Mouse (Mus musculus): ENCODE results near the gene Ccdc89. TPM values are rescaled to one million over a fixed set of nuclear protein-coding genes. Genes with fewer than 3 reads are reported as not detected.

Ccdc89 gene
- polyA plus RNA-seq, 1 experiment from 2014 or later = 0.65 TPM

DNA sequence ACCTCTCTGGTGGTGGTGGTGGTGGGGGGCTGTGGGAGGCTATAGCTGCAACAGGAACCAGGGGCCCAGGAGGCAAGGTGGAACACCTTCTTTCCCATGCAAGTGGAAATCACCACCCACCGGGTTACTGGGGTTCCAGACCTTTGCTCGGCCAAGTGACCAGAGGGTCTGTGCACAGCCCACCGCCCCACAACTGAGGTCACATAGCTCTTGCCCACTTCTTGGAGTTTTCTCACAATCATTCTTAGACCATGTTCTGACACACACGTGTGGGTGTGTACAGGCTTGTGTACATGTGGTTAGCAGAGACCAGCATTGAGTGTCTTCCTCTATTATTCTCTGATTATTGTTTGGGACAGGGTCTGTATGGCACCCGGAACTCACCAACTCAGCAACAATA, 35.1 kb downstream of the Ccdc89 start:
- DNase-seq (ENCODE audit: low read depth, low spot score) = no peak
- TF ChIP-seq CTCF (IDR thresholded peaks at IDR 0.05) = no peak
- CTCF ChIA-PET = no interaction called here

GRCm38 (mm10) chr7:90473511-90473910, 47.1 kb downstream of the Ccdc89 start:
- no peaks in the 10 kb centered on the region for H3K27me3 ChIP-seq
- POLR2A ChIA-PET = no interaction called here
- CTCF ChIA-PET = no interaction called here
- no peak for TF ChIP-seq CTCF (IDR thresholded peaks at IDR 0.05)
- DNase-seq (ENCODE audit: low read depth, low spot score) = no peak
- in situ Hi-C loops (cut with MboI; ENCODE audit: low pct_unique_long_range_greater_than_20kb) = no loop called here
- no peak for ATAC-seq

More for the DNA sequence above, 35.1 kb downstream of the Ccdc89 start:
- in situ Hi-C loops (cut with MboI; ENCODE audit: low pct_unique_long_range_greater_than_20kb) = no loop called here
- POLR2A ChIA-PET = interaction anchor here (1.9 kb wide), 1 partner anchor 18 kb away, joined by 5 read pairs; the partner anchor contains the start of gene Crebzf
- H3K27me3 ChIP-seq = no peaks in the 10 kb centered on the region
- no peak for ATAC-seq

- ChIA-PET CTCF (no interaction called here), POLR2A (no interaction called here)
- no peak for TF ChIP-seq CTCF (IDR thresholded peaks at IDR 0.05)
- ATAC-seq = peak; percentile 100
- in situ Hi-C loops (cut with MboI; ENCODE audit: low pct_unique_long_range_greater_than_20kb) = no loop called here
- peaks cover 7% of the 10 kb centered on the region for H3K27me3 ChIP-seq
- DNase-seq (ENCODE audit: low read depth, low spot score) = peak; percentile 87
Observed at GRCm38 (mm10) chr7:90475793-90476312, 49.5 kb downstream of the Ccdc89 start, which contains the start of gene Tmem126b. Tmem126b (minus strand) TSS chr7:90476001.

DNA sequence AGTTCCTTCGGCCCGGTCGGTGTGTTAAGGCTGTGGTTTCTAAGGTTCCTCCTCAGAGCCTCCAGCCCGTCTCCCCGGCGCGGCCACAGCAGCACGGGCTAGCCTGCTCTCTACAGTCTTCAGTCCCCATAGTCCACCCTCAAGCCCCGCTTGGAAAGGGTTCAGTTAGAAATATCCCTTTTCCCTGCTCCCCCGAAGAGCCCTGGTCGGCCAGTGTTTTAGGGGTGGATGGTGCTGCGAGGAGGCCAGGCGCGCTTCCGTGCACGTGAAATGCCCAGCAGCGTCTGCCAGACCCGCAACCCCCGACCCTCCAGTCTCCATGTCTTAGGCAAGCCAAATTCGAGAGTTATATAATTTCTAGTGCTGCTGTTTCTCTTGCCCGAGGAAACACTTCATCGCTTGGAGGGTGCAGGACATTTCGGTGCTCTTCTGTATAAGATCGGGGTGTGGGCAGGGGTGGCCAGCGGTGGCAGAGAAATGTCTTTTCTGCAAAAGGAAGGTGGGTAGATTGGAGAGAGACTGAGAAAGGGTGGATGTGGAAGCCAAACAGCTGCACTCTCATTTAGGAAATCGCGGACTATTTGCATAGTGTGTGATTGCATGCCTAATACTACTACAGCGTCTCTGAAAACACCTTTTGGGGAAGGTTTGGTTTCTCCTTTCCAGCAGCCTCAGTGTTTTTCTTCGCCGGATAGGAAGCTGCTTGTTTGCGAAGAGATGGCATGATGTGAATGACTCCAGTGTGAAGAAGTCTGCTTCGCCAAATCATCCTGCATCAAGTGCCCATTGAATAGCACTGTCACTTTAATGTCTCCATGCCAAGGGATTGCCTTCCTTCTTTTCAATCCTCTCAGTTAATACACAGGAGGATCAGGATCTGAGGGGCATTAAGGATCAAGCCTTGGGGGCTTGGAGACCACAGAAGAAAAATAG, 50.2 kb downstream of the Ccdc89 start, which contains the start of gene Dlg2:
Gene Dlg2, plus strand, starts transcription at position 360 of the 933 bp plus-strand sequence.
- POLR2A ChIA-PET = no interaction called here

More for the DNA sequence above, 50.2 kb downstream of the Ccdc89 start, which contains the start of gene Dlg2:
- in situ Hi-C loops (cut with MboI; ENCODE audit: low pct_unique_long_range_greater_than_20kb) = no loop called here
- ATAC-seq = peak; percentile 40
- CTCF ChIA-PET = no interaction called here
- no peak for DNase-seq (ENCODE audit: low read depth, low spot score)
- peaks cover 7% of the 10 kb centered on the region for H3K27me3 ChIP-seq
- TF ChIP-seq CTCF (IDR thresholded peaks at IDR 0.05) = no peak

Other genes starting within 250 kb of the Ccdc89 start
- not detected for gene Ccdc83, start 160.8 kb upstream of the Ccdc89 start, polyA plus RNA-seq (2021)
- gene Sytl2, start 124.3 kb upstream of the Ccdc89 start, polyA plus RNA-seq (2021) = 214 TPM
- gene Crebzf, start 16.2 kb downstream of the Ccdc89 start, polyA plus RNA-seq (2021) = 79.7 TPM
- 82.5 TPM for gene Tmem126a, start 30.7 kb downstream of the Ccdc89 start, polyA plus RNA-seq (2021)
- 12.9 TPM for gene Tmem126b, start 49.4 kb downstream of the Ccdc89 start, polyA plus RNA-seq (2021)
- gene Dlg2, start 50.1 kb downstream of the Ccdc89 start, polyA plus RNA-seq (2021) = 1.5 TPM